Mouse (Mus musculus) WW6 (cell line): ENCODE measurements around the gene Nrbf2.

Experiments used
- DNase-seq: peaks from one replicate; pipeline ENCODE4 v3.0.0-alpha.2; 2013; ENCODE audit warnings: low read depth, low spot score

The Nrbf2 gene

GRCm38 (mm10) chr10:67216872-67217271, 68.2 kb downstream of the Nrbf2 start:
- DNase-seq = no peak
